Mouse (Mus musculus): ENCODE measurements at regions not wholly inside any gene's neighbourhood (a gene's known extent, or its start where the extent isn't known, plus 50 kb on each side); places are given as distances from the start of the nearest gene placed in this dataset.

DNA sequence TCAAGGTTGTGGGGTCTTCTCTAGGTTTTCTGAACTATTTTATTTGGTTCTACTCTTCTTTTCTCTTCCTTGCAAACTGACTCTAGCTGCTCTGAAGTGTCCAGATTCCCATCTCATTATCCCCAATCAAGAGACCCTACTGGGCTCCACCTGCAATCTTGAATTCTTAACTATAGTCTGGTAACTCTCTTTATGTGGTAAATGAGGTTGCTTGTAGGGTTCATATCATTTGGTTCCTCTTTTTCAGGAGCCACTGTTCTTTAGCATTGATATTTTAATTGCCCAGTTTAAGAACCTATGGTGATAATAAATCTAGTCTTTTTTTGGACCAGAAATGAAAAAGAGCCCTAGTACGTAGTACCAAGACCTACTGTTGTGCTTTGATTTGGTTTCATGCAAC is 90.7 kb downstream of the Plk2 start:
- Histone ChIP-seq H3K36me3 (ENCODE audit: control insufficient read depth, insufficient read depth) (no peaks in the 10 kb centered on the region), H3K4me3 (ENCODE audit: low read depth, low read length) (no peak overlapping the region), H3K27ac (ENCODE audit: low read length) (no peak overlapping the region), H3K4me1 (ENCODE audit: control insufficient read depth, low read depth, low read length) (no peaks in the 10 kb centered on the region), H3K9ac (ENCODE audit: low read depth, low read length) (no peak overlapping the region), H3K4me2 (ENCODE audit: low read depth, low read length) (no peak overlapping the region), H3K27me3 (ENCODE audit: control insufficient read depth, insufficient read depth, low read depth, low read length) (no peaks in the 10 kb centered on the region), H3K9me3 (replicated peaks; ENCODE audit: control insufficient read depth, low read length) (no peaks in the 10 kb centered on the region)
- 62% methylated on average over 1 of the region's 1 CpGs for WGBS (ENCODE audit: insufficient replicate concordance)
- no peak for ATAC-seq (ENCODE audit: low read depth)

DNA sequence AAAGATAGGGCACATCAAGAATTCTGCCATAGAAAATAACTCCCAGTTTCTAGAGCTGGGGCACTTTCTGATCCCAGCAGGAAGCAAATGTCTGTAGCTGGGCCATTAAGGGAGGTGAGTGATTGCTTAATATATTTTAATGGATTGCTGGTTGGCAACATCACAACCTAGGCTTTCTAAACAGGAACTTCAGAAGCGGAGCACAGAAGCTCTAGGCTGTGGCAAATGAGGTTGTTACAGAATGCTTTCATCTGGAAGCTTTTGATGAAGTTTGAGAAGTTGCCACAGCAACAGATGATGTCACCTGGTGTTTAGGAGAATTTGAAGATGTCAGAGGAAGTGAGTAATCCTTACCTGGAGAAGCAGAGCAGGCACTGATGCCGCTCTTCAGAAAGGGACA is 95.3 kb downstream of the Plk2 start:
- Histone ChIP-seq H3K9ac (ENCODE audit: low read depth, low read length) (no peak overlapping the region), H3K4me1 (ENCODE audit: control insufficient read depth, low read depth, low read length) (no peaks in the 10 kb centered on the region), H3K36me3 (ENCODE audit: control insufficient read depth, insufficient read depth) (no peaks in the 10 kb centered on the region), H3K27ac (ENCODE audit: low read length) (no peak overlapping the region), H3K27me3 (ENCODE audit: control insufficient read depth, insufficient read depth, low read depth, low read length) (no peaks in the 10 kb centered on the region), H3K9me3 (replicated peaks; ENCODE audit: control insufficient read depth, low read length) (no peaks in the 10 kb centered on the region), H3K4me3 (ENCODE audit: low read depth, low read length) (no peak overlapping the region), H3K4me2 (ENCODE audit: low read depth, low read length) (no peak overlapping the region)
- ATAC-seq (ENCODE audit: low read depth), result no peak
- WGBS (ENCODE audit: insufficient replicate concordance), result 63% methylated on average over 2 of the region's 2 CpGs

DNA sequence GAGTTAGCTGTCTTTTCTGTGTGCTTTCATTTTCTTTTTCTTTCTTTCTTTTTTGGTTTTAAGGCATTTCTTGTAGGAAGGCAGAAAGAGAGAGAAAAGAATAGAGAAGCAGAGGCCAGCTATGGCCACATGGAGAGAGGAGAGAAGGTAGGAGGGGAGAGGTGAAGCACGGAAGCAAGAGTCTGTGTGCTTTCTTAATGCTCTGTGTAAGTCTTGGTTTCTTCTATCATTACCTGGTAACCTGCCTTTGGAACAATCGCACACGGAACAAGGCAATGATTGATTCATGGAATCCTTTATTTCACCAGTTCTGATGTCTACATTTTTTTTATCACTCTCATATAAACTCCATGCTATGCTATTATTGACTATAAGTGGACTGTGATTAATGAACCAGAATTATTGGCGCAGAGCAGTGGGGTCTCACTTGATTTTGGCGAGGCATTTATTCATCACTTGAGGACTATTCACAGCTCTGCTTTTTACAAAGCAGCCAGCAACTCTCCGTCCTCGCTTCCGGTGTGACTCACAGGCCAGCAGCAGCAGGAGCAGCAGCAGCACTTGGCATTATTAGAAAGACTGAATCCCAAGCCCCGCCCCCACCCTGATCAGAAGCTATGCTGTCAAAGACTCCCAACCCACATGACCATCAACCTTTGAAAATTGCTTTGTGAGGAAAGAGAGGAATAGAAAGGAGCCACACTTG is 97.6 kb downstream of the Plk2 start:
- no peak overlapping the region for H3K27ac ChIP-seq (ENCODE audit: low read length)
- H3K9me3 ChIP-seq (replicated peaks; ENCODE audit: control insufficient read depth, low read length), result no peaks in the 10 kb centered on the region
- no peak overlapping the region for H3K4me2 ChIP-seq (ENCODE audit: low read depth, low read length)
- H3K4me1 ChIP-seq (ENCODE audit: control insufficient read depth, low read depth, low read length), result no peaks in the 10 kb centered on the region
- no peak overlapping the region for H3K4me3 ChIP-seq (ENCODE audit: low read depth, low read length)
- no peak overlapping the region for H3K9ac ChIP-seq (ENCODE audit: low read depth, low read length)
- H3K36me3 ChIP-seq (ENCODE audit: control insufficient read depth, insufficient read depth), result no peaks in the 10 kb centered on the region
- H3K27me3 ChIP-seq (ENCODE audit: control insufficient read depth, insufficient read depth, low read depth, low read length), result no peaks in the 10 kb centered on the region
- ATAC-seq (ENCODE audit: low read depth), result no peak
- 51% methylated on average over 9 of the region's 9 CpGs for WGBS (ENCODE audit: insufficient replicate concordance)

DNA sequence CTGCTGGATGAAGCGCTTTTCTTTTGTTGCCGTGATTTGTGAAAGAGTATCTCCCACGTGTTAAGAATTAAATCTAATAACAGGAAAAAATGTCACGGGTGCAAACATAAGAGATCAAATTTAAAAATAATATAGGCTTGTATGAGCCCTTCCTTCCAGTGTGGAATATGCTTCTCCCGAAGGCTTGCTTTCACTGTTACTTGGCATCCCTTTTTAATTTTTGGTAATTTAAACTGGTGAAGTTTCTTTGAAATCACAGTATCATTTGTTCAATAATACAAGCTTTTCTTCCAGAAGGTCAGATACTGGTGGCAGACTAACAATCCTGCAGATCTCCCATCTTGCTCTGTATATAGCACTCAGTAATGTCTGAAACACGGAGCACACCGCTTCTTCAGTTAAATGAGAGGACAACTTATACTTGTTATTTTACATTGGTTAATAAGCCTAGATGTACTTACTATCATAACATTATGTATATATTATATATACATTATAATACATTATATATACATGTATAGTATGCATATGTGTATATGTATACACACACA is 98.2 kb downstream of the Plk2 start:
- Histone ChIP-seq H3K27me3 (ENCODE audit: control insufficient read depth, insufficient read depth, low read depth, low read length) (no peaks in the 10 kb centered on the region), H3K9me3 (replicated peaks; ENCODE audit: control insufficient read depth, low read length) (no peaks in the 10 kb centered on the region), H3K4me2 (ENCODE audit: low read depth, low read length) (no peak overlapping the region), H3K36me3 (ENCODE audit: control insufficient read depth, insufficient read depth) (no peaks in the 10 kb centered on the region), H3K9ac (ENCODE audit: low read depth, low read length) (no peak overlapping the region), H3K4me3 (ENCODE audit: low read depth, low read length) (no peak overlapping the region), H3K4me1 (ENCODE audit: control insufficient read depth, low read depth, low read length) (no peaks in the 10 kb centered on the region), H3K27ac (ENCODE audit: low read length) (no peak overlapping the region)
- 71% methylated on average over 7 of the region's 7 CpGs for WGBS (ENCODE audit: insufficient replicate concordance)
- ATAC-seq (ENCODE audit: low read depth), result no peak

DNA sequence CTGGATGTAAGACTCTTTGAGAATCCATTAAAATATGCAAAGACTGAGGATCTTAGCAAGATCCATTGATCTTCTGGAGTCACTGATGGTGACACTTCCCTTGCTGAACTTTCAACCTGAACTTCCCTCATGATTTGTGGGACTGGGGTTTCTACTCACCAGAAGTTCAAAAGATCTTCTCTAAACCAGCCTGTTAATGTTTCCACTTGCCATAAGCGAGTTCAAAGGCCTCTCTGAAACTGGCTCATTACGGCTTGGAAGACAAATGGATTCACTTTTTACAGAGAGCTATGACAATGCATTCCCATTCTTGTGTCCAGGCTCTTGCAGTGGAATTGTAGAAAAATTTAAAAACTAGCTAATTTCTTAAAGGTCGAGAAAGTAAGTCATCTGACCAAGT is 102.6 kb downstream of the Plk2 start:
- H3K9ac ChIP-seq (ENCODE audit: low read depth, low read length), result no peak overlapping the region
- H3K9me3 ChIP-seq (replicated peaks; ENCODE audit: control insufficient read depth, low read length), result no peaks in the 10 kb centered on the region
- no peaks in the 10 kb centered on the region for H3K4me1 ChIP-seq (ENCODE audit: control insufficient read depth, low read depth, low read length)
- no peak overlapping the region for H3K4me2 ChIP-seq (ENCODE audit: low read depth, low read length)
- no peak for ATAC-seq (ENCODE audit: low read depth)
- H3K4me3 ChIP-seq (ENCODE audit: low read depth, low read length), result no peak overlapping the region
- no peaks in the 10 kb centered on the region for H3K27me3 ChIP-seq (ENCODE audit: control insufficient read depth, insufficient read depth, low read depth, low read length)
- no peaks in the 10 kb centered on the region for H3K36me3 ChIP-seq (ENCODE audit: control insufficient read depth, insufficient read depth)
- WGBS (ENCODE audit: insufficient replicate concordance), result 62% methylated on average over 3 of the region's 3 CpGs
- no peak overlapping the region for H3K27ac ChIP-seq (ENCODE audit: low read length)

DNA sequence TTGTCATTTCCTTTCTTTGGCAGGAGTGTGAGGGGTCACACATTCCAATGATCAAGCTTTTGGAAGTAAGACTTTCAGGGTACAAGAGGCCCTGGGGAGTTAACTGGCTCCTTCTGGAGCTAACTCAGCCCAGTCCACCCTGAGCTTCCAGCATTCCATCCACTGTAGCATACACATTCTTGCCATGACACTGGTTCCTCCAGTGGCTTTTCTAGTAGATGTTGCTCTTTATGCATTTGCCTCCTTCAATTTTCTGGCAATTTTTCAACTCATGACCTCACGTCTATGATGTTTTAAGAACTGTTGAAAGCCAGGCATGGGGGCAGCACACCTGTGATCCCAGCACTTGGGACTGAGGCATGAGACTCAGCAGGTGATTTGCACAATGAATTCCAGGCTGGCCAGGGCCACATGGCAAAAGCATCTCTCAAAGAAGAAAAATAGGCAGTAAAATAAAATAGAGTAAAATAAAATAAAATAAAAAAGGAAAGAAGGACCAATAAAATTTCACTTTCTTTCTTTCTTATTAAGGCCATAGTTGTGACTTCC is 113.0 kb downstream of the Plk2 start:
- Histone ChIP-seq H3K4me1 (ENCODE audit: control insufficient read depth, low read depth, low read length) (no peaks in the 10 kb centered on the region), H3K27me3 (ENCODE audit: control insufficient read depth, insufficient read depth, low read depth, low read length) (no peaks in the 10 kb centered on the region), H3K9ac (ENCODE audit: low read depth, low read length) (no peak overlapping the region), H3K27ac (ENCODE audit: low read length) (no peak overlapping the region), H3K4me2 (ENCODE audit: low read depth, low read length) (no peak overlapping the region), H3K9me3 (replicated peaks; ENCODE audit: control insufficient read depth, low read length) (no peaks in the 10 kb centered on the region), H3K4me3 (ENCODE audit: low read depth, low read length) (no peak overlapping the region), H3K36me3 (ENCODE audit: control insufficient read depth, insufficient read depth) (no peaks in the 10 kb centered on the region)
- 45% methylated on average over 1 of the region's 1 CpGs for WGBS (ENCODE audit: insufficient replicate concordance)
- ATAC-seq (ENCODE audit: low read depth), result no peak

DNA sequence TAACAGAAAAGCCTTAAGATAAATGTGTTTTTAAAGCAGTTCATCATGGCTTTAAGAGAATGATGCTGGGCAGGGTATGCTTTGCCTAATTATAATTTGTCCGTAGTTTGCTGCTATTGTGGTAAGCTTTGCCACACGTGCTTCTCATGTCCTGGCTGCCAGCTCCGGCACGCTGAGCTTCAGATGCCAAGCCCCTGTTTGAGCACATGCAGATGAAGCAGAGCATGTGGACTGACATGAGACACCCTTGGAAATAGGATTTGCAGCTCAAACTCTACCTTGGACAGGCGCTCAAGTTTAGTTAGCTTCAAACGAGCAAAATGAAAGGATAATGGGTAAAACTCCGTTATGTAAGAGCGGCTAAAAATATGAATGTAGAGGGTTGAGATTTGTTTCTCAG is 123.1 kb downstream of the Plk2 start:
- Histone ChIP-seq H3K4me1 (ENCODE audit: control insufficient read depth, low read depth, low read length) (no peaks in the 10 kb centered on the region), H3K4me3 (ENCODE audit: low read depth, low read length) (no peak overlapping the region), H3K9me3 (replicated peaks; ENCODE audit: control insufficient read depth, low read length) (no peaks in the 10 kb centered on the region), H3K4me2 (ENCODE audit: low read depth, low read length) (no peak overlapping the region), H3K27ac (ENCODE audit: low read length) (no peak overlapping the region), H3K9ac (ENCODE audit: low read depth, low read length) (no peak overlapping the region), H3K36me3 (ENCODE audit: control insufficient read depth, insufficient read depth) (no peaks in the 10 kb centered on the region), H3K27me3 (ENCODE audit: control insufficient read depth, insufficient read depth, low read depth, low read length) (no peaks in the 10 kb centered on the region)
- ATAC-seq (ENCODE audit: low read depth), result no peak
- 81% methylated on average over 8 of the region's 8 CpGs for WGBS (ENCODE audit: insufficient replicate concordance)

DNA sequence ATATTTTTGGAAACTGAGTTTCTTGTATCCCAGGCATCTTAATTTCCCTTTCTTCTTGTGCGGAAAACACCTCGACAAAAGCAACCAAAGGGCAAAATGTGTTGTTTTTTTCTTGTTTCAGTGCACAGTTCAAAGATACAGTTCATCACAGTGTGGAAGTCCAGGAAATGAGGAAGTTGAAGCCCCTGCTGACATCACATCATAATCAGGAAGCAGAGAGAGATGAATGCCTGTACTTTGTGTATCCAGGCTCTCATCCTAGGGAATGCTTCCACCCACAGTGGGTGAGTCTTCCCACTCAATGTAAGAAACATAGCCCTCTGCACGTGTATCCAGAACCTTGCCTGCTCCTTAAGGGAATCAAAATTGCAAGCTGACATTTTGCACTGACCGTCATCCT is 128.1 kb downstream of the Plk2 start:
- Histone ChIP-seq H3K36me3 (ENCODE audit: control insufficient read depth, insufficient read depth) (no peaks in the 10 kb centered on the region), H3K27ac (ENCODE audit: low read length) (no peak overlapping the region), H3K4me3 (ENCODE audit: low read depth, low read length) (no peak overlapping the region), H3K9ac (ENCODE audit: low read depth, low read length) (no peak overlapping the region), H3K9me3 (replicated peaks; ENCODE audit: control insufficient read depth, low read length) (no peaks in the 10 kb centered on the region), H3K4me2 (ENCODE audit: low read depth, low read length) (no peak overlapping the region), H3K4me1 (ENCODE audit: control insufficient read depth, low read depth, low read length) (no peaks in the 10 kb centered on the region), H3K27me3 (ENCODE audit: control insufficient read depth, insufficient read depth, low read depth, low read length) (no peaks in the 10 kb centered on the region)
- no peak for ATAC-seq (ENCODE audit: low read depth)
- WGBS (ENCODE audit: insufficient replicate concordance), result 65% methylated on average over 4 of the region's 4 CpGs

DNA sequence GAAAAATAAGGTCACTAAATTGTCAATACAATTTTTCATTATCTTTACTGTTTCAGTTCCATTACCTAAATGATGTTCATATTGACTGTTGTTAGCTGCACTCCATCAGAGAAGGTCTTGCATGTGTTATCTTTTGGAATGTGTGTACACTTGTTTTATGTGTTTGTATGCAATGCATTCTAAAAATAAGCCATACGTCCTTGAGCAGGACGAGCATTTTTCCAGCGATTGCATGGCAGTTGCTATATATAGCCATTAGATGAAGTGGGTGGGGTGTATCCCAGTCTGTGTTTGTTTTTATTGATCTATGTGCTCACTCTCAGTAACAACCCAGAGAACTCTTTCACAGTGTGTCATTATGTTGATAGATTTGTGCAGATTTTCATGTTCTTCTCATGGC is 132.8 kb downstream of the Plk2 start:
- WGBS (ENCODE audit: insufficient replicate concordance), result 51% methylated on average over 3 of the region's 3 CpGs
- H3K9ac ChIP-seq (ENCODE audit: low read depth, low read length), result no peak overlapping the region
- H3K27ac ChIP-seq (ENCODE audit: low read length), result no peak overlapping the region
- H3K4me2 ChIP-seq (ENCODE audit: low read depth, low read length), result no peak overlapping the region
- H3K9me3 ChIP-seq (replicated peaks; ENCODE audit: control insufficient read depth, low read length), result no peaks in the 10 kb centered on the region
- H3K27me3 ChIP-seq (ENCODE audit: control insufficient read depth, insufficient read depth, low read depth, low read length), result no peaks in the 10 kb centered on the region
- no peak for ATAC-seq (ENCODE audit: low read depth)
- no peak overlapping the region for H3K4me3 ChIP-seq (ENCODE audit: low read depth, low read length)
- no peaks in the 10 kb centered on the region for H3K36me3 ChIP-seq (ENCODE audit: control insufficient read depth, insufficient read depth)
- no peaks in the 10 kb centered on the region for H3K4me1 ChIP-seq (ENCODE audit: control insufficient read depth, low read depth, low read length)
